Mouse (Mus musculus): ENCODE measurements around the gene Fam89a. TPM values are rescaled to one million over a fixed set of nuclear protein-coding genes. Genes with fewer than 3 reads are reported as not detected.
A peak's percentile ranks its signal among the peaks of the same experiment; 100 is the strongest.

Gene Fam89a
- polyA plus RNA-seq, 1 experiment from 2014 or later: 0.38 TPM

GRCm38 (mm10) chr8:124791751-124792150 lies 40.1 kb upstream of the Fam89a start:
- WGBS: 49% methylated on average over 4 of the region's 4 CpGs

GRCm38 (mm10) chr8:124790676-124791075 lies 39.0 kb upstream of the Fam89a start:
- no peak for DNase-seq (ENCODE audit: low spot score)
- Histone ChIP-seq H3K27me3 (replicated peaks; ENCODE audit: control insufficient read depth, insufficient read depth, low read length) (peaks cover 15% of the 10 kb centered on the region), H3K9ac (ENCODE audit: low read length) (no peak overlapping the region), H3K27ac (ENCODE audit: low read depth, low read length) (no peak overlapping the region), H3K36me3 (ENCODE audit: control insufficient read depth, insufficient read depth, low read length) (no peaks in the 10 kb centered on the region), H3K4me2 (ENCODE audit: low read length) (no peak overlapping the region), H3K4me3 (ENCODE audit: low read depth, low read length) (no peak overlapping the region), H3K9me3 (replicated peaks; ENCODE audit: control insufficient read depth, low read length) (no peaks in the 10 kb centered on the region), H3K4me1 (ENCODE audit: control insufficient read depth, insufficient read depth, low read length) (peaks cover 6% of the 10 kb centered on the region)
- no peak for ATAC-seq
- WGBS: 84% methylated on average over 4 of the region's 4 CpGs

More at GRCm38 (mm10) chr8:124791751-124792150, 40.1 kb upstream of the Fam89a start:
- Histone ChIP-seq H3K36me3 (ENCODE audit: control insufficient read depth, insufficient read depth, low read length) (no peaks in the 10 kb centered on the region), H3K9ac (ENCODE audit: low read length) (peak overlapping the region; percentile 77), H3K4me3 (ENCODE audit: low read depth, low read length) (peak overlapping the region; percentile 61), H3K9me3 (replicated peaks; ENCODE audit: control insufficient read depth, low read length) (no peaks in the 10 kb centered on the region), H3K27ac (ENCODE audit: low read depth, low read length) (peak overlapping the region; percentile 90), H3K4me2 (ENCODE audit: low read length) (peak overlapping the region; percentile 94), H3K27me3 (replicated peaks; ENCODE audit: control insufficient read depth, insufficient read depth, low read length) (peaks cover 15% of the 10 kb centered on the region), H3K4me1 (ENCODE audit: control insufficient read depth, insufficient read depth, low read length) (peaks cover 16% of the 10 kb centered on the region)
- DNase-seq (ENCODE audit: low spot score): no peak
- ATAC-seq: no peak

- Histone ChIP-seq H3K4me1 (ENCODE audit: control insufficient read depth, insufficient read depth, low read length) (peaks cover 4% of the 10 kb centered on the region), H3K9me3 (replicated peaks; ENCODE audit: control insufficient read depth, low read length) (no peaks in the 10 kb centered on the region), H3K4me3 (ENCODE audit: low read depth, low read length) (no peak overlapping the region), H3K36me3 (ENCODE audit: control insufficient read depth, insufficient read depth, low read length) (no peaks in the 10 kb centered on the region), H3K27me3 (replicated peaks; ENCODE audit: control insufficient read depth, insufficient read depth, low read length) (0 out of 2 replicates have a peak, but pooled peaks cover 2% of the 10 kb centered on the region), H3K4me2 (ENCODE audit: low read length) (no peak overlapping the region), H3K9ac (ENCODE audit: low read length) (no peak overlapping the region), H3K27ac (ENCODE audit: low read depth, low read length) (0 out of 2 replicates have a peak overlapping the region, but pooled peaks have one; percentile 1)
- peak; percentile 73 for DNase-seq (ENCODE audit: low spot score)
- peak; percentile 86; the same call in 1 of the 2 replicates for ATAC-seq
- 81% methylated on average over 13 of the region's 13 CpGs for WGBS
These were observed 33.0 kb upstream of the Fam89a start for GRCm38 (mm10) chr8:124784613-124785012.

GRCm38 (mm10) chr8:124783228-124783627 lies 31.6 kb upstream of the Fam89a start:
- H3K9me3 ChIP-seq (replicated peaks; ENCODE audit: control insufficient read depth, low read length): no peaks in the 10 kb centered on the region
- H3K4me3 ChIP-seq (ENCODE audit: low read depth, low read length): no peak overlapping the region
- H3K9ac ChIP-seq (ENCODE audit: low read length): no peak overlapping the region
- ATAC-seq (no peak), DNase-seq (ENCODE audit: low spot score) (no peak)
- no peak overlapping the region for H3K27ac ChIP-seq (ENCODE audit: low read depth, low read length)
- 88% methylated on average over 15 of the region's 15 CpGs for WGBS
- no peak overlapping the region for H3K4me2 ChIP-seq (ENCODE audit: low read length)
- 0 out of 2 replicates have a peak, but pooled peaks cover 2% of the 10 kb centered on the region for H3K27me3 ChIP-seq (replicated peaks; ENCODE audit: control insufficient read depth, insufficient read depth, low read length)
- peaks cover 4% of the 10 kb centered on the region for H3K4me1 ChIP-seq (ENCODE audit: control insufficient read depth, insufficient read depth, low read length)
- no peaks in the 10 kb centered on the region for H3K36me3 ChIP-seq (ENCODE audit: control insufficient read depth, insufficient read depth, low read length)

- Histone ChIP-seq H3K27me3 (replicated peaks; ENCODE audit: control insufficient read depth, insufficient read depth, low read length) (0 out of 2 replicates have a peak, but pooled peaks cover 2% of the 10 kb centered on the region), H3K9ac (ENCODE audit: low read length) (no peak overlapping the region), H3K27ac (ENCODE audit: low read depth, low read length) (no peak overlapping the region), H3K36me3 (ENCODE audit: control insufficient read depth, insufficient read depth, low read length) (no peaks in the 10 kb centered on the region), H3K4me2 (ENCODE audit: low read length) (no peak overlapping the region), H3K4me3 (ENCODE audit: low read depth, low read length) (no peak overlapping the region), H3K4me1 (ENCODE audit: control insufficient read depth, insufficient read depth, low read length) (peaks cover 4% of the 10 kb centered on the region), H3K9me3 (replicated peaks; ENCODE audit: control insufficient read depth, low read length) (no peaks in the 10 kb centered on the region)
- 75% methylated on average over 3 of the region's 3 CpGs for WGBS
- DNase-seq (ENCODE audit: low spot score): no peak
- no peak for ATAC-seq
These were observed 30.8 kb upstream of the Fam89a start for GRCm38 (mm10) chr8:124782431-124782830.

GRCm38 (mm10) chr8:124780236-124780635 lies 28.6 kb upstream of the Fam89a start:
- Histone ChIP-seq H3K9ac (ENCODE audit: low read length) (peak overlapping the region; percentile 10; the same call in 1 of the 2 replicates), H3K27me3 (replicated peaks; ENCODE audit: control insufficient read depth, insufficient read depth, low read length) (0 out of 2 replicates have a peak, but pooled peaks cover 5% of the 10 kb centered on the region), H3K27ac (ENCODE audit: low read depth, low read length) (peak overlapping the region; percentile 40), H3K36me3 (ENCODE audit: control insufficient read depth, insufficient read depth, low read length) (no peaks in the 10 kb centered on the region), H3K4me1 (ENCODE audit: control insufficient read depth, insufficient read depth, low read length) (peaks cover 4% of the 10 kb centered on the region), H3K4me3 (ENCODE audit: low read depth, low read length) (no peak overlapping the region), H3K9me3 (replicated peaks; ENCODE audit: control insufficient read depth, low read length) (no peaks in the 10 kb centered on the region), H3K4me2 (ENCODE audit: low read length) (no peak overlapping the region)
- DNase-seq (ENCODE audit: low spot score) (peak; percentile 78), ATAC-seq (peak; percentile 64)
- WGBS: 14% methylated on average over 7 of the region's 7 CpGs

GRCm38 (mm10) chr8:124775695-124776094 lies 24.1 kb upstream of the Fam89a start:
- Histone ChIP-seq H3K27ac (ENCODE audit: low read depth, low read length) (no peak overlapping the region), H3K36me3 (ENCODE audit: control insufficient read depth, insufficient read depth, low read length) (no peaks in the 10 kb centered on the region), H3K9me3 (replicated peaks; ENCODE audit: control insufficient read depth, low read length) (no peaks in the 10 kb centered on the region), H3K4me1 (ENCODE audit: control insufficient read depth, insufficient read depth, low read length) (no peaks in the 10 kb centered on the region; the same call in 1 of the 2 replicates), H3K9ac (ENCODE audit: low read length) (no peak overlapping the region), H3K4me2 (ENCODE audit: low read length) (no peak overlapping the region), H3K27me3 (replicated peaks; ENCODE audit: control insufficient read depth, insufficient read depth, low read length) (0 out of 2 replicates have a peak, but pooled peaks cover 3% of the 10 kb centered on the region), H3K4me3 (ENCODE audit: low read depth, low read length) (peak overlapping the region; percentile 9; the same call in 1 of the 2 replicates)
- 15% methylated on average over 16 of the region's 16 CpGs for WGBS
- DNase-seq (ENCODE audit: low spot score): peak; percentile 81
- no peak for ATAC-seq

- H3K4me2 ChIP-seq (ENCODE audit: low read length): no peak overlapping the region
- no peak for ATAC-seq
- no peaks in the 10 kb centered on the region for H3K4me1 ChIP-seq (ENCODE audit: control insufficient read depth, insufficient read depth, low read length)
- WGBS: 78% methylated on average over 2 of the region's 2 CpGs
- H3K4me3 ChIP-seq (ENCODE audit: low read depth, low read length): no peak overlapping the region
- DNase-seq (ENCODE audit: low spot score): no peak
- no peaks in the 10 kb centered on the region for H3K36me3 ChIP-seq (ENCODE audit: control insufficient read depth, insufficient read depth, low read length)
- no peak overlapping the region for H3K27ac ChIP-seq (ENCODE audit: low read depth, low read length)
- H3K9ac ChIP-seq (ENCODE audit: low read length): no peak overlapping the region
- 0 out of 2 replicates have a peak, but pooled peaks cover 3% of the 10 kb centered on the region for H3K27me3 ChIP-seq (replicated peaks; ENCODE audit: control insufficient read depth, insufficient read depth, low read length)
- H3K9me3 ChIP-seq (replicated peaks; ENCODE audit: control insufficient read depth, low read length): no peaks in the 10 kb centered on the region
These were observed 20.8 kb upstream of the Fam89a start for GRCm38 (mm10) chr8:124772389-124772788.

- Histone ChIP-seq H3K4me1 (ENCODE audit: control insufficient read depth, insufficient read depth, low read length) (no peaks in the 10 kb centered on the region), H3K9me3 (replicated peaks; ENCODE audit: control insufficient read depth, low read length) (no peaks in the 10 kb centered on the region), H3K27me3 (replicated peaks; ENCODE audit: control insufficient read depth, insufficient read depth, low read length) (no peaks in the 10 kb centered on the region), H3K4me2 (ENCODE audit: low read length) (no peak overlapping the region), H3K9ac (ENCODE audit: low read length) (no peak overlapping the region), H3K27ac (ENCODE audit: low read depth, low read length) (no peak overlapping the region), H3K4me3 (ENCODE audit: low read depth, low read length) (no peak overlapping the region), H3K36me3 (ENCODE audit: control insufficient read depth, insufficient read depth, low read length) (no peaks in the 10 kb centered on the region)
- 63% methylated on average over 7 of the region's 7 CpGs for WGBS
- ATAC-seq: no peak
- DNase-seq (ENCODE audit: low spot score): no peak
These were observed 11.4 kb upstream of the Fam89a start for GRCm38 (mm10) chr8:124763061-124763460.

Data from forebrain, embryonic 14.5 days (tissue).